Mouse (Mus musculus) right cerebral cortex, adult 2 months (tissue): ENCODE measurements around the gene Hrnr.
A peak's percentile ranks its signal among the peaks of the same experiment; 100 is the strongest.

ENCODE experiments used
- DNase-seq, 2 experiments: peaks; one replicate each; pipeline ENCODE4 v3.0.0; 2021 to 2022; ENCODE audit warnings: low spot score in 2 of 2

Hrnr gene

GRCm38 (mm10) chr3:93319449-93319848 lies at the start of gene Hrnr:
Hrnr (plus strand) TSS chr3:93319749.
- no peak for DNase-seq

- no peak for DNase-seq
Observed at GRCm38 (mm10) chr3:93273223-93273622, 46.3 kb upstream of the Hrnr start, which contains the start of gene Flg. Flg (plus strand) TSS chr3:93273523.

- DNase-seq: peak in 1 of 2 experiments; percentile 29
Observed at GRCm38 (mm10) chr3:93297542-93297941, 22.0 kb upstream of the Hrnr start.

GRCm38 (mm10) chr3:93299832-93300231 lies 19.7 kb upstream of the Hrnr start:
- peak in 1 of 2 experiments; percentile 11 for DNase-seq

- no peak for DNase-seq
Observed at GRCm38 (mm10) chr3:93301896-93302295, 17.7 kb upstream of the Hrnr start.

- DNase-seq: no peak
Observed at GRCm38 (mm10) chr3:93306142-93306541, 13.4 kb upstream of the Hrnr start.

GRCm38 (mm10) chr3:93311371-93311770 lies 8.2 kb upstream of the Hrnr start:
- DNase-seq: no peak

GRCm38 (mm10) chr3:93314388-93314787 lies 5.2 kb upstream of the Hrnr start:
- DNase-seq: no peak

- DNase-seq: no peak
Observed at GRCm38 (mm10) chr3:93337749-93338148, 18.2 kb downstream of the Hrnr start.

GRCm38 (mm10) chr3:93340021-93340420 lies 20.5 kb downstream of the Hrnr start:
- DNase-seq: no peak

GRCm38 (mm10) chr3:93346896-93347295 lies 27.3 kb downstream of the Hrnr start:
- DNase-seq: no peak

GRCm38 (mm10) chr3:93360045-93360444 lies 40.5 kb downstream of the Hrnr start:
- DNase-seq: peak; percentile 32 to 70

GRCm38 (mm10) chr3:93361933-93362574 lies 42.5 kb downstream of the Hrnr start:
- DNase-seq: no peak

GRCm38 (mm10) chr3:93366966-93367575 lies 47.5 kb downstream of the Hrnr start:
- DNase-seq: no peak

GRCm38 (mm10) chr3:93368171-93368570 lies 48.6 kb downstream of the Hrnr start:
- no peak for DNase-seq

GRCm38 (mm10) chr3:93373416-93373815 lies 53.9 kb downstream of the Hrnr start:
- DNase-seq: peak; percentile 5 to 32

GRCm38 (mm10) chr3:93375196-93375595 lies 55.6 kb downstream of the Hrnr start:
- no peak for DNase-seq

GRCm38 (mm10) chr3:93375601-93376000 lies 56.1 kb downstream of the Hrnr start:
- no peak for DNase-seq

- DNase-seq: no peak
Observed at GRCm38 (mm10) chr3:93378146-93378545, 58.6 kb downstream of the Hrnr start.
